Mouse (Mus musculus): Measurements from ENCODE around the gene Ezr.

Ezr gene

DNA sequence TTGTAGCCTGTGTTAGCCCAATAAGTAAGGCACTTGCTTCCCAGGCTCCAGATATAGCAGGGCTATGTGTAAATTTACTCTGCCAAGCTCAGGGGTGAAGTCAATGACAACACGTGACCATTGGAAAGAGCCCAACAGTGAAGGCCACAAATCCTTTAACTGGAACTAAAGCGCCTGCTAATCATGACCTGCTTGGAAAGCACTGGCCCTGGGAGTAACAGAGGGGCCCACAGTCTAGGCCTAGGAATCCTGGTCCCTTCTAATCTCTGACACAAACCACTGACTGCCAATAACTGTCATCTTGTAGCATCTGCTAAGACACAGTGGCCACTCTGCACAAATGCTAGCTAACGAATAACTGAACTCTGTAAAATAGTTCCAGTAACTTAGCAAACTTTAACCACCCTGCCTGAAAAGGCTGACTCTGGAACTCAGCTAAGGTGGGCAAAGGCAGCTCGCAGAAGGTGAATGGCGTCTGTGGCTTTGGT is 14.2 kb downstream of the Ezr start:
- DNase-seq (ENCODE audit: low spot score) = no peak

DNA sequence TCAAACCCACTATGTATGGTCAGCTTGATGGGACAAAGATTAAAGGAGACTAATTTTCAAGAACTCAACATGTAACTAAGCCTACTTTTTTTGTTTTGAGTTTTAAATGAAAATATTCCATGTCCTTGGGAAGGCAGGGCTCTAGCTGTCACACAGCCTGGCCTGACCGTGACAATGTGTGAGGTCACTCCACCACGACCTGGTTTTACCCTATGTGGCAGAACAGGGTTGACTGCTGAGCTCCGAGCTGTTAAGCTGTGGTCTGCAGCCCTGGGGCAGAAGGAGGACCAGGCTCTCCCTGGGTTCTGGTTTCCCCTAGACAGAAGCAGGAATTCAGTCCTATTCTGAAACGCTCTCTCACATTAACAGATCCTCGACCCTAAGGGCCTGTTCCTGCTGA is 14.8 kb downstream of the Ezr start:
- DNase-seq (ENCODE audit: low spot score) = no peak

DNA sequence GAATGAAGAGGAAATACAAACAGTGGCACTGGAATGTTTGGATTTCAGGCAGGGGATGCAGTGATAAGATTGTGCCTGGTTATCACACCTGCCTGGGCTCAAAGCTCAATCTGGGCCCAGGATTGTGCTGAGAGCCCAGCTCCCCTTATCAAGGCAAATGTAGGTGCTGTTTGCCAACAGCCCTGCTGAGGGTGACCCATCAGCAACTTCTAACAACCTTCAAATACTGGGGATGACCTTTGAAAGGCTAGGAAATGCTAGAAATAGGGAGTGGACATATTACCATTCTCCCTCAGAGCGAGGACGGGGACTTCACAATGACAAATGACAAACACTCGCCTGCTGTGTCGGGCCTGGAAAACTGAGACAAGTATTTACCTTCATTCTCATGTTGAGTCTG is 15.8 kb downstream of the Ezr start:
- no peak for DNase-seq (ENCODE audit: low spot score)

DNA sequence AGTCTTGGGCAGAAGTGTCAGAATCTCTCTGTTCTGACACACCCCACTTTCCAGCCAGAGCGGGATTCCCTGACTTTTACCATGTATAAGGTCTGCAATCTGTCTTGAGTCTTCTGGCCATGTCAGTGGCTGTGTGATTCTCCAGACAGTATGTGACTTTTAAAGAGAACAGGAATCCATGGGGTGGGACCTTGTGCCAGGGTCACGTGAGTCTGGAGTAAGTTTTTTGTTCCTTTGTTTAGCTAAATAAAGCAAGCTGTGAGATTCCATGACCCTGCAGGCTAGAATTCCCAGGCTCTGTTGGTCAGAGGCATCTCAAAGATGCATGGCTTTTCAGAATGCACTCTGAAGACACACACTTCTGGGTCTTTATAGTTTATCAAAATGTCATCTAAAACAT is 16.7 kb downstream of the Ezr start:
- DNase-seq (ENCODE audit: low spot score) = no peak

DNA sequence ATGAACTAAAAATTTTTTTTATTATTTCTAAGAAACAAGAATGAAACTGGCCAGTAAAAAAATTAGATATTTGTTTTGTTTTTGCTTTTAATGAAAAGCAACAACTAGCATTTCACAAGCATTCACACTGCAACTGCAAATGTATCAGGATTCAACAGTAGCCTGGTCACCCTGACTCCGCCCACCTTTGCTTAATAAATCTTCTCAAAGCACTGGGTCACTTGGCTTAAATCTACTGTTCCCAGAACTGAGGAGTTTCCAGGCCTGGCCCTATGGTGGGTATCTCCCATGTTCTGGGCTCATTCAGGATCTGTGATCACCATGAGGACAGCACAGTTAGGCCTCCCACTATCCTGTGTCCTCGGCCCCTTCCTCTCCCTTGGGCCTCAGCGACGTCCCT is 17.9 kb downstream of the Ezr start:
- DNase-seq (ENCODE audit: low spot score) = no peak

DNA sequence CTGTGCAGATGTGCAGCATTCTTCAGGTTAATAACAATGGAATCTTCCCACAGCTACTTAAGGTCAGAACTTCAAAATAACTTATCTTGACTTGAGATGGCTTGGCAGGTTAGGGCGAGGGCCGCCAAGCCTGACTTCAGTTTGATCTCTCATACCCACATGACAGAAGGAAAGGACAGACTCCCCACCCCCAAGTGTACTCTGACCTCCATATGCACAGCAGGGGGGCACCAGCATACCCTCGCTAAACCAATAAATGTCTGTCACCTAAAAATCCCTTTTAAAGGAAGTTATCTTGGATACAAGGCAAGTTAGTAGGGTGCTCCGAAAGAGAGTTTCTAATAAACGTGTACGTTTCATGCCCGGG is 18.4 kb downstream of the Ezr start:
- DNase-seq (ENCODE audit: low spot score) = no peak

GRCm38 (mm10) chr17:6763513-6764226 is 18.9 kb downstream of the Ezr start:
- DNase-seq (ENCODE audit: low spot score) = no peak

DNA sequence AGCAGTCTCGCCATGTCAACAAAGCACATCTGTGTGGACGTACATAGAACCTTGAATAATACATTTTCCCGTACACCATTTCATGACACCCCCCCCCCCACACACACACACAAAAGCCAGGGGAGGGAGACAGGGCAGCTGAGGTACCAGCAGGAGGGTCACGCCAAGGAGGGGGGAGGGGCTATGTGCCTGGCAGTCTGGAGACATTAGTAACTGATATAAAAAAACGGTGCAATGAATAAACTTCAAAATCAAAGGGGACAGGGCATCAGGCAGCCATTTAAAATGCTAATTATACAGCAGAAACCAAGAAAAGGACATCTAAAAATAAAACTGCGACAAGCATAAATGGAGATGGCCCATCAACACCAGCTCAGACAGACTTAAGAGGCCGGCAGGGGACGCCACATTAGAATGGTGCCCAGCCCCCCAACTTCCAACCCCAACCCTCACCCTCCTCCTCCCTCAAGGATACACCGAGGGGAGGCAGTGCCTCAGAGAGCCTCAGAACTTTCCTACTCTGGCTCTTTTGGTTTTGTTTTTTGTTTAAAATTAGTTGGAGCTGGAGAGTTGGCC is 22.8 kb downstream of the Ezr start:
- DNase-seq (ENCODE audit: low spot score) = no peak

GRCm38 (mm10) chr17:6758845-6759244 is 23.7 kb downstream of the Ezr start:
- DNase-seq (ENCODE audit: low spot score) = no peak

GRCm38 (mm10) chr17:6757902-6758301 is 24.7 kb downstream of the Ezr start:
- DNase-seq (ENCODE audit: low spot score) = no peak

DNA sequence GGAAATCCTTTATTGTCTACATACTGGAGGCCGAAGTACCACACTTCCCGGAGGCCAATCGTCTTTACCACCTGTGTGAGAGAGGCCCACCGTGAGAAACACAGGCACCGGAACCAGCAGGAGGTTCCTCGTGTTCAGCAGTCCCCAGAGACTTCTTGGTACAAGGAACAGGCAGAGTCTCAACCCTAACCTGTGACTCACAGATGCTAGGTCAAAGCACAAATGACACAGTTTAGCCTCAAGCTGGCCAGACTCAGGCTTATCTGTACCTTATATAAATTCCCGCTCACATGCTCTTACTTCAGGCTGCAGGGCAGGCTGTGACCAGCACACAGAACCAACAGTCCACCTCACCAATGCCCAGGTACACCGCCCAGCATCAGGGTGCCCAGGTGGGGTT is 26.7 kb downstream of the Ezr start:
- DNase-seq (ENCODE audit: low spot score) = no peak

DNA sequence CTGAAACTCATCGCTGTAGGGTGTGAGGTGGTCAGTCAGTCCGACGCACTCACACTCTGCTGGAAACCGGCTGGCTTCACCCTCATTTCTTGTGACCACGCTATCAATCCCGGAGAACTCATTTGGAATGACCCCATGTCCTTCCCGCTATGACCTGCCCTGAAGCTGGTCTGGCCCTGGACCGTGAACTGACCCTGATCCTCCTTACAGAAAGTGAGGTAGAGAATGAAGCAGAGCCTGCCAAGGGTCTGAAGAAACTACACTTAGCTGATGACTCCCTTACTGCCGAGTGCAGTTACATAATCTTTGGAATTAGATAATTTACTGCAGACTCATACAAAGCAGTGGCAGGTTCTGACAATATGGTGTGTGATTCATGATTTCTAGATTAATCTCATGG is 27.4 kb downstream of the Ezr start:
- no peak for DNase-seq (ENCODE audit: low spot score)

DNA sequence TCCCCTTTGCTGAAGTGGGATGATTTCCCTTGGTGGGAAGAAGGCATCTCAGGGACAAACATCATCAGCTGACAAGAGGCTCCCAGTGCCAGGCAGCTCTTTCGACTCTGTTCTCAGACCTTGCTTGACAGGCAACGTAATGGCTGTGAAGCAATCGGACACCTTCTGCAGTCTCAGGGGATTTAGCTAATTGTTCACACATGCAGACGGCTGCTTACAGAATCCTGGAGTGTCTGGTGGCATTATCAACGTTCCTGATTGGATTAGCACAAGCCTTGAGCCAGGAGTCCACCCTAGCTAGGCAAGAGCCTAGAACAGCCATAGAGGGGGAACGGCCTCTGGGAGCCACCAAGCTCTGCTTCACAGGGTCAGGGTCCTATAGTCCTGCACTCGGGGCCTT is 30.2 kb downstream of the Ezr start:
- no peak for DNase-seq (ENCODE audit: low spot score)

- DNase-seq (ENCODE audit: low spot score) = no peak
These were observed 31.2 kb downstream of the Ezr start for GRCm38 (mm10) chr17:6751221-6751859.

DNA sequence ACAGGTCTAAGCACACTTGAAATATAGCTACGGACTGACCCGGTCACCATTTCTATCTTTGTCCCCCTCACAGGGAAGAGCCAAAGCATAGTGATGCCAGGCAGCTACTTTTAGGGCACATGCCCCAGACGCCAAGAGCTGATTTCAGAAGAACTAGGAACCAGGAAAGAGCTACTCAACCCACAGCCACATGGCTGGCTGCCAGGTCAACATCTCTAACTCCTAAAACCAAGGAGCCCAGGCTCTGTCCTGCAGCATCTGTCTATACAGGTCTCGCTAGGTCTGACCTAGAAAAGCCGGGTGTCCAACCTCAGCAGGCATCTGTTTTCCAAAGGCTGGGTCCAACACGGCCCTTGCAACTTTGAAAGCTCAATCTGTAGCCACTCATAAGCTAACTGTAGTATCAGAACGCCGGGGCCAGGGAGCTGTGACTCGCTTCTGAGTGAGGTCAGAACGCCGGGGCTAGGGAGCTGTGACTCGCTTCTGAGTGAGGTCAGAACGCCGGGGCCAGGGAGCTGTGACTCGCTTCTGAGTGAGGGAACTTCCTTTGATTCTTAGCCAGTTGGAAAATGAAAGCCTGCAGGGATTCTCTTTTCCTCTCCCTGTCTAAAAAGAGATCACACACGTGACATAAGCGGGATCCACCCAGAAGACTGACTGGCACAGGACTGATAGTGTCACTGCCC is 33.7 kb downstream of the Ezr start:
- peak; percentile 3 for DNase-seq (ENCODE audit: low spot score)

DNA sequence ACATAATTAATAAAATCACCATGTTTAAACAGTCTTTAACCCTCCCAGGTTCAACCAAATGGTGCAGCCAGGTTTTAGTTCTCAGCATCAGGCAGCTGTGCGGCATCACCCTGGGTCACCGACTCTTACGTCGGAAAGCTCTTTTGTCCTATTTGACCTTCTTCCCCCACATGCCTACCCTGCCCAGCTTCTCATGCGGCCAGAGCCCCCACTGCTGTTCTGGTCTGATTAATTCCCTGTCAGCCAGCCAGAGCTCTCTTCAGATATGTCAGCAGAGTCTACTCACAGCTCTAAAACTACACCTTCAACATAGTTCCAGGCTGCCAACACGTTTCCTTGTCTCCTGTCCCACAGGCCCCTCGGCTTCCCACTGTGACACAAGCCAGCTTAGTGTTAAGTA is 35.1 kb downstream of the Ezr start:
- no peak for DNase-seq (ENCODE audit: low spot score)

DNA sequence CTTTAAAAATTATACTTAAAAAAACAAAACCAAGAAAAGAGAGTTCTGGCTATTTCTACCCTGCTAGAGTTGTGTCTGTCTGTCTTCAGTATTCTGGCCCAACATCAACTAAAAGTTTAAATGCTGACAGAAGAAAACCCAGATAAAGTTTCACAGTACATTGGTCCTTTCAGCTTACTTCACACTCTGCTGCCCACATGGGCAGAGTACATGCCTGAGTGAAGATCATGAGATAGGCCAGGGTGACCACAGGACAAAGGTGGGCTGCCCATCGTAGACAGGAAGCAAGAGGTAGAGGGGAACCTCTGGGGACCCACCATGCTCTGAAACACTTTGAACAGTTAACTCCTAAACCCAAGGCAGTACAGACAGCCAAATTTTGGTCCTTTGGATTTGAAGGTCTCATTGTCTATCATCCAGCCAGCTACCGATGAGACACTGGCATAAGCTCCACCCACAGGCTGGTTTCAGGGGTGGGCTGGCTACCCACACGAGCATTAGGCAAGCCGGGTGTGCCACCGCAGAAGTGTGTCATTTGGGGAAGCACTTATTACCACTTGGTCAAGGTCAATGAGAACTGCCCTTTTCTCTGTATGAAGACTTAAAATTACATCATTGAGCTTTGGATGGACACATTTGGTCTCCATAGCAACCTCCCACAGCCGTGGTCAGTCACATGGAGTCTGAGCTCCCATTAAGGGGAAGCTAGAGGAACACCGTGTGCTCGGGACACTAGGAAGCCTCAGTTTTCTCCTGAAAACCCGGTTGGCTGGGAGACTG is 35.9 kb downstream of the Ezr start:
- DNase-seq (ENCODE audit: low spot score) = peak; percentile 6

- peak; percentile 3 for DNase-seq (ENCODE audit: low spot score)
These were observed 36.6 kb downstream of the Ezr start for GRCm38 (mm10) chr17:6745975-6746374.

GRCm38 (mm10) chr17:6745503-6745902 is 37.1 kb downstream of the Ezr start:
- DNase-seq (ENCODE audit: low spot score) = no peak

DNA sequence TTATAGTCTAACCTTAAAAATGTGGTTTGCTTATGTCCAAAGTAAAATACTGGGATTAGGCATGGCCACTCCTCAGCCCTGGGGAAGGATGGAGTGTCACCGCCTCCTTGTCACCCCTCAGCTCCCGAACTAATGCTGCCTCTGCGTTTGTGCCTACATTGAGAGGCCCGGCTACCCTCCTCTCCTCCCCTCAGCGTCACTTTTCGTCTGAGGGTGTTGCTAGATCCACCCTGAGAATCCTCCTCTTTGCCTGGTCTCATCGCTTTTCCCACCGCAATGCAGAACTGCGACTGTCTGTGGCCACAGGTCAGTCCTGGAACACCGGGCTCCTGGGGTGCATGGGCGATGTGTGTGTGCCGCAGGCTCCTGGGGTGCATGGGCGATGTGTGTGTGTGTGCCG is 37.7 kb downstream of the Ezr start:
- no peak for DNase-seq (ENCODE audit: low spot score)

- no peak for DNase-seq (ENCODE audit: low spot score)
These were observed 38.2 kb downstream of the Ezr start for GRCm38 (mm10) chr17:6744366-6744765.

DNA sequence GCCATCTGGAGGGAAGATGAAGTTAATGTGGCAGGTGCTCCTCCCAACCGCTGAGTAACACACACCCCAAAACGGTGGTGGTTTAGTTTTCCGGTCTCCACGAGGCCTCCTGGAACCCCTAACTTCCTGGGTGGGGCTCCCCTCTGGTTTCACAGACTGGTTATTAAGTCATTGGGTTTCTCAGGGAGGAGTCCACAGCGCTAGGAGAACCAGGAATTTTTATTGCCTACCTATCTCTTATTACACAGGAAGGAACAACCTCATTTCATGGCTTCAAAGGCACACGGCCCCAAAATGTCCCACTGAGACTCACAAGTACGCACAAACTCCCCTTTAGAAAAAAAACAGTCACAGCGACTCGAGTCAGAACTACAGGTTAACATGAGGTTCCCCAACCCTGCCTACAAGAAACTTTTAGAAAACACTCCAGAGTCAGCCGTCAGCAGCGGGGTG is 38.8 kb downstream of the Ezr start:
- no peak for DNase-seq (ENCODE audit: low spot score)

Measured in ovary, postnatal 36 days (tissue).